8 mouse cellular contexts compared by ENCODE assay signal in the genomic region with DNA sequence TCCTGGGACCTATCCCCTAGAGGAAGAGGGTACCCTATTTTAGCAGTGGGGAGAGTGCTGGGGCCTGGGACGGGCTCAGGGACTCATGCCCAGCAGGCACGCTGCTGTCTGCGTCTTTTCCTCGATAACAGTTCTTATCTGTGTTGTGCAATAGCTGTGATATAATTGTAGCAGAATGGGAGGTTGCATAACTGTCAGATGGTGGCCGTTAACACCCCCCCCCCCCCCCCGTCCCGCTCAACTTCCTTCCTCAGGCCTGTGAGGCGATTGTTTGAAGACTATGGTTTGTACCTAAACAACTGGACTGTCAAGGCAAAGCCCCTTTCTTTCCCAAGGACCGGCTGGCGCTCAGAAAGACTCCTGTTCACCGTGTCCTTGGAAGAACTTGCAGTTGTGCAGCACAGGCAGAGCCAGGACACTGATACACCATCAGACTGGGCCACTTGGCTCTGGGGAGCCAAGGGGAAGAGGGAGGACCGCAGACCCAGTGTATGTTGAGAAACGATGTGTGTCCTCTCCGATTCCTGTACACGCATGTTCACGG. TPM values are rescaled to one million over a fixed set of nuclear protein-coding genes. Genes with fewer than 3 reads are reported as not detected.
DNase-seq lines count a peak whose midpoint lies in the region; ATAC-seq and TF ChIP-seq lines count a peak whose summit lies in the region.
"Had no signal": no experiment of that assay in that cellular context is flagged by ENCODE, and none has a peak within 500 bp of the region (broad histone marks: within the 10 kb centered on the region; RNA-seq: fewer than 3 reads in every experiment).

No protein-coding gene starts in this region.

- WGBS in heart, embryonic 11.5 days (ENCODE audit: insufficient replicate concordance): 44% methylated on average over 16 of the region's 16 CpGs
- 9% methylated on average over 16 of the region's 16 CpGs for WGBS in liver, postnatal 0 days (ENCODE audit: insufficient replicate concordance)

- DNase-seq in thymus, postnatal 25 days: peak; percentile 22
- no peak for DNase-seq in thymus, postnatal 14 days
- DNase-seq in liver, postnatal 0 days: peak; percentile 70
- DNase-seq in right cerebral cortex, postnatal 36 days (ENCODE audit: low spot score in 2 of 2): no peak
- DNase-seq in cerebellum, postnatal 4 days (ENCODE audit: low spot score in 2 of 2): no peak
- no peak for DNase-seq in layer of hippocampus, postnatal 25 days (ENCODE audit: extremely low spot score in 1 of 2, low spot score in 1 of 2)

- H3K9me3 ChIP-seq in heart, embryonic 11.5 days (replicated peaks; ENCODE audit: control insufficient read depth, low read length): no peaks in the 10 kb centered on the region
- no peaks in the 10 kb centered on the region for H3K9me3 ChIP-seq in liver, postnatal 0 days (ENCODE audit: low read length)
- H3K9me3 ChIP-seq: limb, embryonic 15.5 days had no signal

- no peaks in the 10 kb centered on the region for H3K27me3 ChIP-seq in heart, embryonic 11.5 days (ENCODE audit: control insufficient read depth, insufficient read depth, low read length)
- no peaks in the 10 kb centered on the region for H3K27me3 ChIP-seq in liver, postnatal 0 days (ENCODE audit: insufficient read depth, low read length)
- H3K27me3 ChIP-seq: limb, embryonic 15.5 days had no signal

- 0 out of 2 replicates have a peak, but pooled peaks cover 3% of the 10 kb centered on the region for H3K36me3 ChIP-seq in heart, embryonic 11.5 days (ENCODE audit: control insufficient read depth, insufficient read depth, low read length)
- H3K36me3 ChIP-seq in liver, postnatal 0 days (replicated peaks; ENCODE audit: insufficient read depth, low read length): peaks cover 38% of the 10 kb centered on the region

- H3K9ac ChIP-seq in heart, embryonic 11.5 days (ENCODE audit: low read depth, low read length): 0 out of 2 replicates have a peak overlapping the region, but pooled peaks have one; percentile 34
- peak overlapping the region; percentile 34 for H3K9ac ChIP-seq in liver, postnatal 0 days (replicated peaks)
- H3K9ac ChIP-seq: limb, embryonic 15.5 days had no signal

- peaks cover 44% of the 10 kb centered on the region for H3K4me1 ChIP-seq in heart, embryonic 11.5 days (ENCODE audit: control insufficient read depth, insufficient read depth, low read length)
- peaks cover 40% of the 10 kb centered on the region for H3K4me1 ChIP-seq in liver, postnatal 0 days (ENCODE audit: insufficient read depth)

- no peak for TF ChIP-seq CTCF in liver, postnatal 0 days (IDR thresholded peaks at IDR 0.05; ENCODE audit: low read depth)

- no peak overlapping the region; the same call in 1 of the 2 replicates for H3K4me2 ChIP-seq in heart, embryonic 11.5 days
- peak overlapping the region; percentile 54 for H3K4me2 ChIP-seq in liver, postnatal 0 days (ENCODE audit: low read depth, low read length)
- H3K4me2 ChIP-seq: limb, embryonic 15.5 days had no signal

- TF ChIP-seq EP300 in liver, postnatal 0 days (IDR thresholded peaks at IDR 0.05; ENCODE audit: low read depth): peak; percentile 94

- ATAC-seq in heart, embryonic 11.5 days (replicated peaks; ENCODE audit: insufficient number of reproducible peaks, low FRiP score, low TSS enrichment): no peak
- ATAC-seq in liver, postnatal 0 days: peak; percentile 77

- no peak overlapping the region for H3K4me3 ChIP-seq in heart, embryonic 11.5 days (ENCODE audit: low read depth, low read length)
- no peak overlapping the region for H3K4me3 ChIP-seq in liver, postnatal 0 days (ENCODE audit: low read depth, low read length)
- H3K4me3 ChIP-seq: limb, embryonic 15.5 days had no signal

- H3K27ac ChIP-seq in heart, embryonic 11.5 days (ENCODE audit: low read depth, low read length): no peak overlapping the region
- H3K27ac ChIP-seq in liver, postnatal 0 days (ENCODE audit: low read depth): peak overlapping the region; percentile 85
- H3K27ac ChIP-seq: limb, embryonic 15.5 days had no signal

RNA-seq across cellular contexts. Expression of gene Git2, which starts 9.4 kb away (rescaled TPM):
- 28.9 and 30.6 TPM in 2 replicates for polyA plus RNA-seq in heart, embryonic 11.5 days (2014; fragmentation: Nextera tagmentation; extraction: Ambion mirVana)
- 10.5 and 11.1 TPM in 2 replicates for polyA plus RNA-seq in liver, postnatal 0 days (2015; fragmentation: Nextera tagmentation; extraction: Ambion mirVana)
- 10 to 100 TPM; 35.9 to 47.2 TPM for total RNA-seq in layer of hippocampus, postnatal 25 days (2021)

RNA-seq across cellular contexts. Expression of gene Ankrd13a, which starts 10.2 kb away (rescaled TPM):
- 37.6 and 39.7 TPM in 2 replicates for polyA plus RNA-seq in heart, embryonic 11.5 days (2014; fragmentation: Nextera tagmentation; extraction: Ambion mirVana)
- polyA plus RNA-seq in liver, postnatal 0 days (2015; fragmentation: Nextera tagmentation; extraction: Ambion mirVana): 26.7 TPM in 2 replicates
- total RNA-seq in layer of hippocampus, postnatal 25 days (2021): 10 to 100 TPM; 41.1 to 43.1 TPM

RNA-seq across cellular contexts. Expression of gene 1500011B03Rik, which starts 38.6 kb away (rescaled TPM):
- polyA plus RNA-seq in heart, embryonic 11.5 days (2014; fragmentation: Nextera tagmentation; extraction: Ambion mirVana): 62.7 and 63.7 TPM in 2 replicates
- 31.2 and 32.5 TPM in 2 replicates for polyA plus RNA-seq in liver, postnatal 0 days (2015; fragmentation: Nextera tagmentation; extraction: Ambion mirVana)
- total RNA-seq in layer of hippocampus, postnatal 25 days (2021): 100 to 1,000 TPM; 162 to 172 TPM

Comparison
In these comparisons a context has a peak if more than half of its experiments do, and no peak if none do; other contexts are left out.
1. DNase-seq: peak in thymus, postnatal 25 days (single experiment) and liver, postnatal 0 days (single experiment); none in thymus, postnatal 14 days (single experiment), right cerebral cortex, postnatal 36 days (0 of 2), cerebellum, postnatal 4 days (0 of 2) and layer of hippocampus, postnatal 25 days (0 of 2).